Mouse (Mus musculus): ENCODE measurements around the gene Depdc5.

DNA sequence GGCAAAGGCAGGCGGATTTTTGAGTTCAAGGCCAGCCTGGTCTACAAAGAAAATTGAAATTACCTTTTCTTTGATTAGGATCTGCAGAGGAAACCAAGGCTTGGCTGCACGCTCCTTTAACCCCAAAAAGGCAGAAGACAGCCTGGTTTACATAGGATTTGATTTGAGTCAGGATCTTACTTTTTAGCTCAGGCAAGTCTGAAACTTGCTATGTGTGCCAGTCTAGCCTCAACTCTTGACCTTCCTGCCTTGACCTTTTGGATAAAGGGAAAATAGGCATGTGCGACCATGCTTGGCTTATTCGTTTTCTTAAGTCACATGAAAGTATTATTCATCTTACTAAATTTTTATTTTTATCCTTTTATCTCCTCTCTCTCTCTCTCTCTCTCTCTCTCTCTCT, 8.7 kb upstream of the Depdc5 start:
- no peak for TF ChIP-seq CTCF (IDR thresholded peaks at IDR 0.05; ENCODE audit: low read depth, low read length)
- TF ChIP-seq POLR2AphosphoS5 (IDR thresholded peaks at IDR 0.05; ENCODE audit: insufficient replicate concordance, low read depth, low read length) = no peak
- TF ChIP-seq TAL1 (conservative IDR thresholded peaks at IDR 0.05; ENCODE audit: low read depth, low read length) = no peak
- no peak for TF ChIP-seq GATA1 (IDR thresholded peaks at IDR 0.05; ENCODE audit: borderline replicate concordance, low read length)
